Mouse (Mus musculus) stomach, embryonic 14.5 days (tissue): ENCODE data around the gene Syt1. TPM values are rescaled to one million over a fixed set of nuclear protein-coding genes. Genes with fewer than 3 reads are reported as not detected.

ENCODE experiments used
- ATAC-seq: fragments of 200-750 bp; cut with Nextera tagmentation; 2 replicates; pipeline ENCODE4 v1.8.0; 2017; ENCODE audit warnings: low read depth, moderate TSS enrichment; ENCODE audit not compliant: insufficient number of reproducible peaks, insufficient read depth, low FRiP score
- H3K27ac ChIP-seq: fragments of 300-500 bp; sonication (generic); 2 replicates; pipeline ENCODE4 v1.5.1; 2014; ENCODE audit warnings: mild to moderate bottlenecking, low read length, moderate library complexity, mixed read lengths
- H3K27me3 ChIP-seq: fragments of 300-500 bp; sonication (generic); 2 replicates; pipeline ENCODE4 v1.6.1; 2014; ENCODE audit warnings: low read length, control low read depth, mixed read lengths; ENCODE audit not compliant: control insufficient read depth, insufficient read depth
- H3K36me3 ChIP-seq: fragments of 300-500 bp; sonication (generic); 2 replicates; pipeline ENCODE4 v1.6.1; 2014; ENCODE audit warnings: mild to moderate bottlenecking, control low read depth, low read length, moderate library complexity, mixed read lengths; ENCODE audit not compliant: control insufficient read depth, insufficient read depth
- H3K4me1 ChIP-seq: fragments of 300-500 bp; sonication (generic); 2 replicates; pipeline ENCODE4 v1.6.1; 2014; ENCODE audit warnings: low read length, control low read depth, mixed read lengths; ENCODE audit not compliant: control insufficient read depth, insufficient read depth
- H3K4me2 ChIP-seq: fragments of 300-500 bp; sonication (generic); replicated peaks from 2 replicates; pipeline ENCODE4 v1.6.1; 2014; ENCODE audit warnings: low read depth, low read length, control low read depth
- H3K4me3 ChIP-seq: fragments of 300-500 bp; sonication (generic); 2 replicates; pipeline ENCODE4 v1.5.1; 2014; ENCODE audit warnings: low read depth, low read length, control low read depth
- H3K9ac ChIP-seq: fragments of 300-500 bp; sonication (generic); replicated peaks from 2 replicates; pipeline ENCODE4 v1.6.1; 2014; ENCODE audit warnings: low read depth, mild to moderate bottlenecking, control low read depth, low read length, moderate library complexity, mixed read lengths
- H3K9me3 ChIP-seq: fragments of 300-500 bp; sonication (generic); 2 replicates; pipeline ENCODE4 v1.6.1; 2016; ENCODE audit warnings: low read depth, low read length, control low read depth; ENCODE audit not compliant: control insufficient read depth
- WGBS: fragments of 180-500 bp; shearing (Covaris S2); extraction: QIAGEN DNeasy Blood & Tissue Kit; methylation state at CpG from one replicate; pipeline ENCODE4 v1.1.7; 2014; 5-methylcytosine and 5-hydroxymethylcytosine counted together
- polyA plus RNA-seq: library from polyadenylated mRNA; unstranded; fragments of >200 nt; fragmentation: Nextera tagmentation; extraction: Ambion mirVana; gene quantifications from 2 replicates; pipeline ENCODE4 v1.2.1, GENCODE M21; 2014

Gene Syt1
- polyA plus RNA-seq, 1 experiment from 2014 or later = 12.7 TPM

DNA sequence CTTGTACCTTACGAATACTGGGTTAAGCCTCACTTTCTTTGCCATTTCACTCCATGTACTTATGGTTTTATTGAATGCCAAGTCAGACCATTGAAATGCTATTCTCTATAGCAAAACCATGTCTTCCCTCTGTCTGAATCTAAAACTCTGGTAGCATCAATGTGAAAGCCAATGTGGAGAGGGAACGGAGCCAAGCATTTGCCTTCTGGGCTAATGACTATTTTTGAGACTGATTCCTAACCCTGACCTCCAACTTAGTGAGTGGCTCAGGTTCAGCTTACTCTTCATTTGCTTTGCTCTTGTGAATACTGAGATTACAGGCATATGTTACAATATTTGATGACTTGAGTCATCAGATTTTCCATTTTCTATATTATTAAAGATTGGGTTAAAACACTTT lies 23.5 kb downstream of the Syt1 start:
- no peaks in the 10 kb centered on the region for H3K9me3 ChIP-seq
- no peaks in the 10 kb centered on the region for H3K36me3 ChIP-seq
- no peaks in the 10 kb centered on the region for H3K27me3 ChIP-seq
- no peak for ATAC-seq
- WGBS = 92% methylated on average over 2 of the region's 2 CpGs
- H3K4me3 ChIP-seq = no peak overlapping the region
- H3K9ac ChIP-seq = no peak overlapping the region
- H3K27ac ChIP-seq = no peak overlapping the region
- H3K4me2 ChIP-seq = no peak overlapping the region
- H3K4me1 ChIP-seq = no peaks in the 10 kb centered on the region

DNA sequence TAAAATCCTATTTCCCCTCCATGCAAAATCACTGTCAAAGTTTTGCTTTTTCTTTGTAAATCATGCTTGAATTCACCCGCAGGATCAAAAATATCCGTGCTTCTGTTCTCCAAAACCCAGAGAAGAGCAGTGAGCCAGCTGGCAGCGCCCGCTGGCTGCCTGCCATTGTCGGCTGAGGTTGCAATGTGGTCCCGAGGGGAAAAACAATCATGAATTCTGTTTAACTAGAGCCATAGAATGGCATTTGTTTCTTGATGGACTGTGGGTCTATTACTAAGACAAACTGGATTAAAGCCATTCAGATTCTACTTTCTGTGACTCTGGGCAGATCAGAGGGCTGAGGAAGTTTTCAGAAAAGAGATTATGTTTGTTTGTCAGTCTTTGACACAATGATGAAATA lies 31.1 kb downstream of the Syt1 start:
- Histone ChIP-seq H3K4me1 (no peaks in the 10 kb centered on the region), H3K4me3 (no peak overlapping the region), H3K27ac (no peak overlapping the region), H3K27me3 (no peaks in the 10 kb centered on the region), H3K36me3 (no peaks in the 10 kb centered on the region), H3K4me2 (no peak overlapping the region), H3K9ac (no peak overlapping the region), H3K9me3 (no peaks in the 10 kb centered on the region)
- WGBS = 66% methylated on average over 6 of the region's 6 CpGs
- ATAC-seq = no peak

DNA sequence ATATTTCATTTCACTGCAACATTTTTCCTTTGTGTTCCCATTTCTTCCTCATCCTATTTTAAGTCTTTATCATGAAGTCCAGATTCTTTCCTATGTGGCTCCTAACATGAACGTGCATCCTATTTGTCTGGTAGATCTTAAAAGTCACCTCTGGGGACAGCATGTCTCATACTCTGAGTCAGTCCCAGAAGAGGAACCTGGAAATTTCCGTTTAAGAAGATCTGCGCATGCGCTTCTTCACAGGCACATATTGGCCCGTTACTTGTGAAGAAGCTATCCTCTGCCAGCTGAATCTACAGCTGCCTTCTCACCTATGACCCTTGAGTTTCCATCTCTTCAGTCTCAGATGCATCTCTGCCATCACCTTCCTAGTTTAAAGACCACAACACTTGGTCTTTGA lies 55.8 kb downstream of the Syt1 start:
- ATAC-seq = no peak
- H3K4me3 ChIP-seq = no peak overlapping the region
- H3K9ac ChIP-seq = no peak overlapping the region
- WGBS = 90% methylated on average over 5 of the region's 5 CpGs
- H3K4me2 ChIP-seq = no peak overlapping the region
- H3K9me3 ChIP-seq = no peaks in the 10 kb centered on the region
- no peaks in the 10 kb centered on the region for H3K4me1 ChIP-seq
- H3K36me3 ChIP-seq = no peaks in the 10 kb centered on the region
- H3K27ac ChIP-seq = no peak overlapping the region
- no peaks in the 10 kb centered on the region for H3K27me3 ChIP-seq

DNA sequence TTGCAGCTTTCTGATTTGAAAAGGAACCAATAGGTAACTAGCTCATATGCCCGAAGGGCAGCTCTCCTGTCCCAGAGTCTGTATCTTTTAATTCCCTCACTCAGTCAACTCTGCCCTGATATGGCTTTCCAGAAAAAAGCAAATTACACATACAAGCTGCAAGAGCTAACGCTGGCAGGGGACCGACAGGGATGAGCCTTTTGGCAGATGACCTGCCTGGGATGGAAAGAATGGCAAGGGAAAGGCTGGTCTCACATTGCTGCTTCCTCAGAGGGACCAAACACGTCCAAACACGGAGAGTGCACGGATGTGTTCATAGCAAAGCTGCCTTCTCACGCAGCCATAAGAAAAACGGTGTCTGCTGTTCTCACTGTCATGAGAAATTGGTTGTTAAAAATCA lies 58.6 kb downstream of the Syt1 start:
- no peak overlapping the region for H3K4me2 ChIP-seq
- no peaks in the 10 kb centered on the region for H3K27me3 ChIP-seq
- 86% methylated on average over 8 of the region's 8 CpGs for WGBS
- no peak overlapping the region for H3K27ac ChIP-seq
- ATAC-seq = no peak
- no peaks in the 10 kb centered on the region for H3K4me1 ChIP-seq
- no peak overlapping the region for H3K4me3 ChIP-seq
- H3K9me3 ChIP-seq = no peaks in the 10 kb centered on the region
- H3K9ac ChIP-seq = no peak overlapping the region
- no peaks in the 10 kb centered on the region for H3K36me3 ChIP-seq

DNA sequence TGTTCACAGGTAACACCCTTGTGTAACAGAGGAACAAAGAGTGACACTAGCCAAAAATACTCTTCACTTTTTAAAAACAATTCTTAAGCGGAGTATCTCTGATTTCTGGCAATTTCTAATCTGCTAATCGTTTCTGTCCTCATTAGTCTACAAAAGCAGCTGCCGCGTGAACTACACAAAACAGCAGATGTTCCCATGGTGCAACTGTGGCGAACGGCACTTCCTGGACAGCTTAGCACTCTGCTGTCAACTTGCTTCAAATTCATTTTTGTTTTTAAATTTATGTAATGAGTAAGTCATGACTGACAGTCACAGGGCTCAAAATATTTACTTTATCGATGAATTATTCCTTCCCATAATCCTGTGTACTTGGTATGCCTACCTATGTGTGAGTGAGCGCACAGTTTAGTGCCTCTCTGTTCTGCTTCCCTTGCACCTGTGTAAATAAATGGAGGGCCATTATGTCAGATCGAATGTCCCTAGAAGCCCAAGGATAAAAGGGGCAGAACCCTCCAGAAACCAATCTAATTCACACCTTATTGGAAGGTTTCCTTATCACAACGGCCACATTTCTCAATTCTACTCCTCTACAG lies 73.8 kb downstream of the Syt1 start:
- Histone ChIP-seq H3K36me3 (no peaks in the 10 kb centered on the region), H3K9me3 (no peaks in the 10 kb centered on the region), H3K27ac (no peak overlapping the region), H3K9ac (no peak overlapping the region), H3K4me1 (no peaks in the 10 kb centered on the region), H3K4me3 (no peak overlapping the region), H3K27me3 (no peaks in the 10 kb centered on the region), H3K4me2 (no peak overlapping the region)
- 64% methylated on average over 10 of the region's 10 CpGs for WGBS
- ATAC-seq = no peak

DNA sequence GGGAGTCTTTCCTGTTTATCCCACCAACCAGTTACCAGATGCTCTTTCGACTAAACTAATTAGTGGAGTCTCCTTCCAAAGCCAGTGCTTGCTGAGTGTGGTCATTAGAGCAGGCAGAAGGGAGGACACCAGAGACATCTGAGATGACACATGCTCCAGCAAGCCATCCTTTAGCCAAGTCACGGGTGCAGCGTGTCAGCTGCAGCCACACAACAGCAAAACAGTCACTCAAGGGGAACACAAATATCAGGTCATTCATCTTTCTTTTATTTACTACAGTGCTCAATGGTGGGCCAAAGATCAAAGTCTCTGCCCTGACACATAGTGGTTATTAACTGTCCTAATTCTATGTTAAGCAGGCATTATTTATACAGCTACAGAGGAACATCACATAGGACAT lies 80.5 kb downstream of the Syt1 start:
- ATAC-seq = no peak
- H3K4me1 ChIP-seq = no peaks in the 10 kb centered on the region
- H3K4me3 ChIP-seq = no peak overlapping the region
- H3K27me3 ChIP-seq = no peaks in the 10 kb centered on the region
- WGBS = 61% methylated on average over 3 of the region's 3 CpGs
- H3K9ac ChIP-seq = no peak overlapping the region
- no peaks in the 10 kb centered on the region for H3K36me3 ChIP-seq
- no peak overlapping the region for H3K27ac ChIP-seq
- no peaks in the 10 kb centered on the region for H3K9me3 ChIP-seq
- no peak overlapping the region for H3K4me2 ChIP-seq

DNA sequence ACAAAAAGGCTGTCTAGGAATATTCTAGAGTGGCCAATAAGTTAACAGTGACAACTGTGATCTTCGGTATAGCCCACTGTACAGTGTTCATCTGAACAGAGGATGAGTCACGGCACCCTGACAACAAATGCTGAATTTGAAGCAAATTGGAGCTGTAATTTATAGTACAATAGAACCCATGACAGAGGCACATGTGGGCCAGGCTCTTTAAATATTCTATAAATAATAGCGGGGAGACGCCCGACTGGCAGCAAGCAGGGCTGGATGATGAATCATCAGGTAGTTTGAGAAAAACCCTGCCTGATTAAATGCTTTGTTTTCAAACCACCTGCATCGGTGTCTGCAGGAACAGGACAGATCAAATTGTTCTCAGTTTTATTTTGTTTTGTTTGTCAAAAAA lies 81.1 kb downstream of the Syt1 start:
- no peaks in the 10 kb centered on the region for H3K4me1 ChIP-seq
- no peaks in the 10 kb centered on the region for H3K36me3 ChIP-seq
- no peak for ATAC-seq
- WGBS = 62% methylated on average over 6 of the region's 6 CpGs
- no peak overlapping the region for H3K4me3 ChIP-seq
- no peaks in the 10 kb centered on the region for H3K9me3 ChIP-seq
- H3K27me3 ChIP-seq = no peaks in the 10 kb centered on the region
- H3K4me2 ChIP-seq = no peak overlapping the region
- H3K27ac ChIP-seq = no peak overlapping the region
- H3K9ac ChIP-seq = no peak overlapping the region

DNA sequence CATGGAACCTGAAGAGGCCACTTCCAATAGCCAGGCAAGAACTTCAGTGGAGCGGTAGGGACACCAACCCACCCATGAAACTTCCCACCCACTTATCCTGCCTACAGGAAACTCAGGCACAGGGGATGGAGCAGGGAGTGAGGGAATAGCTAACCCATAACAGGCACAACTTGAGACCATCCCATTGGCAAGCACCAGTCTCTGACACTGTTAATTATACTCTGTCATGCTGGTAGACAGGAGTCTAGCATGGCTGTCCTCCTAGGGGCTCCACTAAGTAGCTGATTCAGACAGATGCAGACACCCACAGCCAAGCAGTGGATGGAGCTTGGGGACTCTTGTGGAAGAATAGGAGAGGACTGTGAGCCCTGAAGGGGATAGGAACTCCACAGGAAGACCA lies 105.5 kb downstream of the Syt1 start:
- ATAC-seq = no peak
- Histone ChIP-seq H3K9ac (no peak overlapping the region), H3K36me3 (no peaks in the 10 kb centered on the region), H3K4me1 (no peaks in the 10 kb centered on the region), H3K27me3 (no peaks in the 10 kb centered on the region), H3K9me3 (no peaks in the 10 kb centered on the region), H3K4me2 (no peak overlapping the region), H3K4me3 (no peak overlapping the region), H3K27ac (no peak overlapping the region)
- WGBS = 89% methylated on average over 1 of the region's 1 CpGs

DNA sequence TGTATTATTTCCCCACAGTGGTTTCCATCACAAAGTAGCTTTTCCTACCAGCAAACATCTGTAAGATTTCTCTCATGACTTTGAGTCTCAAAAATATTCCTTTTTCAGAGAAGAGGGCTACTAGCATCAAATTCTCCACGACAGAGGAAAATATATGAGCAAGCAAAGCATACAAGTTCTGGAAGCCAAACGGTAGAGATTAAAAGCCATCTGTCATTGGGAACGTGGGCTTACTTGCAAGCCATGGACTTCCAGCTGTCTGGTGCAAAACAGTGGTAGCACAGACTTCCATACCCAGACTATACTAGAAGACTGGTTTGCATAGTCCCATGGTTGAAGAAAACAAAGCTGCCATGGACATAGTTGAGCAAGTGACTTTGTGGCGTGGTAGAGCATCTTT lies 106.4 kb downstream of the Syt1 start:
- WGBS = 56% methylated on average over 4 of the region's 4 CpGs
- Histone ChIP-seq H3K4me1 (no peaks in the 10 kb centered on the region), H3K27ac (no peak overlapping the region), H3K9ac (no peak overlapping the region), H3K36me3 (no peaks in the 10 kb centered on the region), H3K4me3 (no peak overlapping the region), H3K9me3 (no peaks in the 10 kb centered on the region), H3K4me2 (no peak overlapping the region), H3K27me3 (no peaks in the 10 kb centered on the region)
- ATAC-seq = no peak
